Mouse (Mus musculus) liver, adult 2 months (tissue): ENCODE results near the gene Lclat1.

Source experiments
- CTCF ChIP-seq: fragments of 200-500 bp; IDR thresholded peaks from 2 replicates; pipeline ENCODE4 v1.5.1; 2011; ENCODE audit warnings: low read depth, low read length, control low read depth
- POLR2A ChIP-seq: fragments of 200-500 bp; IDR thresholded peaks from 2 replicates; pipeline ENCODE4 v1.6.1; 2011; ENCODE audit warnings: low read length, control low read depth; ENCODE audit not compliant: insufficient read depth; ENCODE audit errors: extremely low read depth

DNA sequence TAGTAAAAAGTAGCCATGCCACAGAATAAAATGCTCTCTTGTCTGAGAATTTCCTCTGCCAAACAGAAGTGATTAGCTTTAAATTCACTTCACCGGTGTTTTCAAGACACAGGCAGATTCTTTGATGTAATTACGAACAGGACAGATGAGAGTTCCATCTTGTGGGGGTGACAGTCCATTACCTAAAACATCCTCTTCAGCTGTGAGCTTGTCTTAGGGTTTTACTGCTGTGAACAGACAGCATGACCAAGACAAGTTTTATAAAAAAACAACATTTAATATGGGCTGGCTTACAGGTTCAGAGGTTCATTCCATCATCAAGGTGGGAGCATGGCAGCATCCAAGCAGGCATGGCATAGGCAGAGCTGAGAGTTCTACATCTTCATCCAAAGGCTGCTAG lies 56.3 kb downstream of the Lclat1 start:
- TF ChIP-seq CTCF (no peak), POLR2A (no peak)
